Mouse (Mus musculus) megakaryocyte, embryonic 14.5 days (primary cell): ENCODE results near the gene Gm10322. TPM values are rescaled to one million over a fixed set of nuclear protein-coding genes. Genes with fewer than 3 reads are reported as not detected.

ENCODE experiments used
- H3K27me3 ChIP-seq: replicated peaks from 2 replicates; pipeline ENCODE3; 2012; ENCODE audit warnings: inconsistent platforms
- H3K36me3 ChIP-seq: replicated peaks from 2 replicates; pipeline ENCODE3; 2012; ENCODE audit warnings: low read length, inconsistent platforms, mixed read lengths
- H3K4me1 ChIP-seq: 2 replicates; pipeline ENCODE4 v1.6.1; 2012; ENCODE audit warnings: inconsistent platforms
- H3K4me3 ChIP-seq: replicated peaks from 2 replicates; pipeline ENCODE3; 2012; ENCODE audit warnings: moderate library complexity, mild to moderate bottlenecking, inconsistent platforms
- H3K9me3 ChIP-seq: 2 replicates; pipeline ENCODE4 v1.6.1; 2012; ENCODE audit warnings: inconsistent platforms
- FLI1 ChIP-seq: IDR thresholded peaks from 2 replicates; pipeline ENCODE4 v1.6.1; 2012; ENCODE audit warnings: low read length, inconsistent platforms, mixed read lengths
- GATA1 ChIP-seq: IDR thresholded peaks from 3 replicates; pipeline ENCODE4 v1.6.1; 2012; ENCODE audit warnings: mixed read lengths, low read length, inconsistent platforms, borderline replicate concordance
- polyA plus RNA-seq: library from polyadenylated mRNA; stranded (reverse); fragments of >175 nt; gene quantifications from 2 replicates; pipeline ENCODE4 v1.2.3, GENCODE M21; 2012; ENCODE audit warnings: low replicate concordance; ENCODE audit not compliant: insufficient read depth

Gm10322 gene
- polyA plus RNA-seq, 1 experiment, result not detected

GRCm38 (mm10) chr10:59638576-59638975, 22.7 kb downstream of the Gm10322 start:
- H3K4me1 ChIP-seq, result peaks cover 25% of the 10 kb centered on the region

GRCm38 (mm10) chr10:59642659-59643377, 27.0 kb downstream of the Gm10322 start:
- H3K9me3 ChIP-seq, result peaks cover 6% of the 10 kb centered on the region
- H3K4me3 ChIP-seq, result no peak overlapping the region
- TF ChIP-seq GATA1 (no peak), FLI1 (no peak)

More at GRCm38 (mm10) chr10:59638576-59638975, 22.7 kb downstream of the Gm10322 start:
- Histone ChIP-seq H3K4me3 (no peak overlapping the region), H3K27me3 (peaks cover 2% of the 10 kb centered on the region), H3K36me3 (peaks cover 7% of the 10 kb centered on the region), H3K9me3 (peaks cover 6% of the 10 kb centered on the region)
- TF ChIP-seq FLI1 (no peak), GATA1 (no peak)

GRCm38 (mm10) chr10:59643645-59644044, 27.8 kb downstream of the Gm10322 start:
- Histone ChIP-seq H3K4me3 (no peak overlapping the region), H3K9me3 (peaks cover 10% of the 10 kb centered on the region), H3K36me3 (peaks cover 8% of the 10 kb centered on the region), H3K4me1 (peaks cover 25% of the 10 kb centered on the region), H3K27me3 (peaks cover 2% of the 10 kb centered on the region)
- TF ChIP-seq GATA1 (no peak), FLI1 (no peak)

More at GRCm38 (mm10) chr10:59642659-59643377, 27.0 kb downstream of the Gm10322 start:
- H3K36me3 ChIP-seq, result peaks cover 8% of the 10 kb centered on the region
- peaks cover 25% of the 10 kb centered on the region for H3K4me1 ChIP-seq
- peaks cover 2% of the 10 kb centered on the region for H3K27me3 ChIP-seq

- TF ChIP-seq GATA1 (no peak), FLI1 (no peak)
- Histone ChIP-seq H3K4me1 (peaks cover 25% of the 10 kb centered on the region), H3K27me3 (no peaks in the 10 kb centered on the region), H3K4me3 (no peak overlapping the region), H3K9me3 (peaks cover 14% of the 10 kb centered on the region), H3K36me3 (peaks cover 8% of the 10 kb centered on the region)
Observed at GRCm38 (mm10) chr10:59644710-59645109, 28.8 kb downstream of the Gm10322 start.

- H3K4me3 ChIP-seq, result no peak overlapping the region
- peaks cover 25% of the 10 kb centered on the region for H3K4me1 ChIP-seq
- H3K36me3 ChIP-seq, result peaks cover 9% of the 10 kb centered on the region
- peaks cover 18% of the 10 kb centered on the region for H3K9me3 ChIP-seq
- no peaks in the 10 kb centered on the region for H3K27me3 ChIP-seq
- TF ChIP-seq GATA1, result no peak
- TF ChIP-seq FLI1, result no peak
Observed at GRCm38 (mm10) chr10:59645153-59645552, 29.3 kb downstream of the Gm10322 start.

- Histone ChIP-seq H3K9me3 (peaks cover 20% of the 10 kb centered on the region), H3K4me3 (no peak overlapping the region), H3K27me3 (no peaks in the 10 kb centered on the region), H3K36me3 (peaks cover 9% of the 10 kb centered on the region), H3K4me1 (peaks cover 23% of the 10 kb centered on the region)
- TF ChIP-seq GATA1 (no peak), FLI1 (no peak)
Observed at GRCm38 (mm10) chr10:59646821-59647378, 31.0 kb downstream of the Gm10322 start.

GRCm38 (mm10) chr10:59656799-59657198, 40.9 kb downstream of the Gm10322 start:
- peaks cover 11% of the 10 kb centered on the region; the same call in 1 of the 2 replicates for H3K9me3 ChIP-seq
- peaks cover 5% of the 10 kb centered on the region for H3K36me3 ChIP-seq
- no peaks in the 10 kb centered on the region for H3K27me3 ChIP-seq
- H3K4me3 ChIP-seq, result no peak overlapping the region
- TF ChIP-seq GATA1, result no peak
- no peak for TF ChIP-seq FLI1
- peaks cover 4% of the 10 kb centered on the region; the same call in 1 of the 2 replicates for H3K4me1 ChIP-seq

GRCm38 (mm10) chr10:59664765-59665164, 48.9 kb downstream of the Gm10322 start:
- H3K27me3 ChIP-seq, result no peaks in the 10 kb centered on the region
- peaks cover 22% of the 10 kb centered on the region for H3K9me3 ChIP-seq
- H3K36me3 ChIP-seq, result peaks cover 18% of the 10 kb centered on the region
- no peak overlapping the region for H3K4me3 ChIP-seq
- TF ChIP-seq GATA1, result no peak
- no peak for TF ChIP-seq FLI1
- peaks cover 55% of the 10 kb centered on the region for H3K4me1 ChIP-seq

- H3K9me3 ChIP-seq, result peaks cover 15% of the 10 kb centered on the region
- H3K4me3 ChIP-seq, result peak overlapping the region; percentile 86
- peaks cover 57% of the 10 kb centered on the region for H3K4me1 ChIP-seq
- peaks cover 16% of the 10 kb centered on the region for H3K36me3 ChIP-seq
- no peaks in the 10 kb centered on the region for H3K27me3 ChIP-seq
- no peak for TF ChIP-seq FLI1
- peak; percentile 54; the same call in 1 of the 3 replicates for TF ChIP-seq GATA1
Observed at GRCm38 (mm10) chr10:59665503-59666291, 49.8 kb downstream of the Gm10322 start.

Other genes starting within 250 kb of the Gm10322 start
- gene Gm10273, start 220.4 kb upstream of the Gm10322 start, polyA plus RNA-seq, result 0.54 TPM in 1 of 2 replicates, not detected in the other
- not detected in 2 replicates for gene Pla2g12b, start 212.4 kb upstream of the Gm10322 start, polyA plus RNA-seq
- 1.3 TPM in 1 of 2 replicates, not detected in the other for gene Oit3, start 174.3 kb upstream of the Gm10322 start, polyA plus RNA-seq
- gene Mcu, start 629 bp downstream of the Gm10322 start, polyA plus RNA-seq, result 36.5 and 38.7 TPM in 2 replicates
- gene Micu1, start 86.4 kb downstream of the Gm10322 start, polyA plus RNA-seq, result 59.7 and 100 TPM in 2 replicates